Mouse (Mus musculus): ENCODE results near the gene Trcg1.

- TF ChIP-seq CTCF (IDR thresholded peaks at IDR 0.05; ENCODE audit: borderline replicate concordance, insufficient read depth, low read depth, low read length) (no peak), POLR2A (IDR thresholded peaks at IDR 0.05; ENCODE audit: borderline replicate concordance, insufficient read depth, low read length) (no peak)
These were observed 36.8 kb downstream of the Trcg1 start for GRCm38 (mm10) chr9:57272902-57273804.

All from cerebellum, adult 2 months (tissue).